Mouse (Mus musculus) testis, adult 2 months (tissue): ENCODE results near the gene Ppil3.

Experiments used
- CTCF ChIP-seq: fragments of 200-500 bp; IDR thresholded peaks from 2 replicates; pipeline ENCODE4 v1.5.1; 2012; ENCODE audit warnings: low read depth, mild to moderate bottlenecking, inconsistent platforms, low read length, moderate library complexity; ENCODE audit not compliant: control insufficient read depth, insufficient read depth, insufficient replicate concordance
- POLR2A ChIP-seq: fragments of 200-500 bp; IDR thresholded peaks from 2 replicates; pipeline ENCODE4 v1.6.1; 2012; ENCODE audit warnings: low read depth, mild to moderate bottlenecking, inconsistent platforms, low read length, moderate library complexity; ENCODE audit not compliant: control insufficient read depth

GRCm38 (mm10) chr1:58460566-58460965 lies 15.3 kb upstream of the Ppil3 start:
- TF ChIP-seq POLR2A (no peak), CTCF (no peak)
